Mouse (Mus musculus): ENCODE measurements at regions not wholly inside any gene's neighbourhood (a gene's known extent, or its start where the extent isn't known, plus 50 kb on each side); places are given as distances from the start of the nearest gene placed in this dataset.

DNA sequence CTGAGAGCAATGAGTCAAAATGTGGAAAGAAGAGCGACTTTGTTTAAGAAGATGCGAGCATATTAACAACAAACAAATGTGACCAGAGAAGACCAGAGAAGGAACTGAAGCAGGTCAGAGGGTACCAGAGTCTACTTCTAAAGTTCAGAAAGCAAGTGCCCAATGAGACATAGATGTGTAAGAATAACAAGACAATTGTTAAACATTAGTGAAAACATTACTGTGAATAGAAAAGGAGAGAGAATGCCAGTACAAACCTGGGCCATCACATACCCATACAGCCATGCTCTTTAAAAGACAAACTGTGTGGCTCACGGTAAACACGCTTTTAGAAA is 214.8 kb upstream of the Tbl1xr1 start:
- TF ChIP-seq POLR2A (IDR thresholded peaks at IDR 0.05; ENCODE audit: borderline replicate concordance, low read depth, low read length) (no peak), CTCF (IDR thresholded peaks at IDR 0.05; ENCODE audit: low read depth, low read length) (no peak)
- H3K27ac ChIP-seq (ENCODE audit: insufficient read depth, low read depth, low read length): no peak overlapping the region
- H3K4me3 ChIP-seq (ENCODE audit: insufficient read depth, low read length): no peak overlapping the region
- H3K4me1 ChIP-seq (ENCODE audit: control insufficient read depth, insufficient read depth, low read length): no peaks in the 10 kb centered on the region; the same call in 1 of the 2 replicates

DNA sequence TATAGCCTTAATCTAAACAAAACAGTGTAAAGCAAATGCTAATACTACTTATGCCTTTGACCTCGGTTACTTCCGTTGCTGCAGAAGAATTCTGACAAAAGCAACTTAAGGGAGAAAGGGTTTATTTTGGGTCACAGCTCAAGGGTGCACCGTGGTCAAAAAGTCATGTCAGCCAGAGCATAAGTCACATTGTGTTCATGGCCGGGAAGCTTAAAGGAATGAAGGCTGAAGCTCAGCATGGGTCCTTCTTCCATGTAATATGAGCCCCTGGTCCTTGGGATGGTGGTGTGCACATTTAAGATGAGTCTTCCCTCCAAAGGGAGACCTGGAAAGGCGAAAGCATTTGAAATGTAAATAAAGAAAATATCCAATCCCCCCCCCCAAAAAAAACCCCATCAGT is 212.1 kb upstream of the Tbl1xr1 start:
- Histone ChIP-seq H3K4me1 (ENCODE audit: control insufficient read depth, insufficient read depth, low read length) (no peaks in the 10 kb centered on the region; the same call in 1 of the 2 replicates), H3K27ac (ENCODE audit: insufficient read depth, low read depth, low read length) (no peak overlapping the region), H3K4me3 (ENCODE audit: insufficient read depth, low read length) (no peak overlapping the region)
- TF ChIP-seq CTCF (IDR thresholded peaks at IDR 0.05; ENCODE audit: low read depth, low read length) (no peak), POLR2A (IDR thresholded peaks at IDR 0.05; ENCODE audit: borderline replicate concordance, low read depth, low read length) (no peak)

DNA sequence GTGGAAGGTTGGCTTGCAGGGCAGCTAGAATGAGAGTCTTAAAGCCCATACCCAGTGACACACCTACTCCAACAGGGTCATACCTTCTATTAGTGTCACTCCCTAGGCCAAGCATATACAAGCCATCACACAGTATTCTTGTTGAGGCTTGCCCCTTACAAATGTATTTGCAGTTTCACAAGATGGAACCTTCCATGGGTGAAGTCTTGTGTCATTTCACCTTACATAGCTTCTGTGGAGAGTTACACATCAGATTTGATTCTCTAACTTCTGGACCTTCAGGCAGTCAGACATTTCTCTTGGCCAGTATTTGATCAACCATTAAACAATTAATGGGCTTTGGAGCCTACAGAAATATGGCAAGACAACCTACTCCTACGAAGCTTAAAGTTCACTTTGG is 210.6 kb upstream of the Tbl1xr1 start:
- TF ChIP-seq CTCF (IDR thresholded peaks at IDR 0.05; ENCODE audit: low read depth, low read length) (no peak), POLR2A (IDR thresholded peaks at IDR 0.05; ENCODE audit: borderline replicate concordance, low read depth, low read length) (no peak)
- Histone ChIP-seq H3K27ac (ENCODE audit: insufficient read depth, low read depth, low read length) (no peak overlapping the region), H3K4me3 (ENCODE audit: insufficient read depth, low read length) (no peak overlapping the region), H3K4me1 (ENCODE audit: control insufficient read depth, insufficient read depth, low read length) (no peaks in the 10 kb centered on the region; the same call in 1 of the 2 replicates)

DNA sequence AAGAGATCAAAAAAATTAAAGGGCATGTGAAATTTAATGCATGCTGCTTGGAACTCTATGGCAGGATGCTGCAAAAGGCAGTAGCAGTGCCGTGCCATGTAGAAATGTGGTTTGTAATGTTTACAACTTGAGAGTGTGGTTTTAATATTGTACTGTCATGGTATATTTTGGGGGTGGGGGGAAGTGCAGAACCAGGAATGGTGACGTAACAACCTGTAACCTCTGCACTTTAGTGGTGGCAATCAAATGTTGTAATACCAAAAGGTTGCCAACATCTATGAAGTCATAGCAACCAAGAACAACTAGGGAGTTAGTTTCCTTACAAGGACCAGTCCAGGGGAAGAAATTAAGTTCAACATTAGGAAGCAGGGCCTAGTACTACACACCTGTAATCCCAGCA is 198.1 kb upstream of the Tbl1xr1 start:
- TF ChIP-seq CTCF (IDR thresholded peaks at IDR 0.05; ENCODE audit: low read depth, low read length): no peak
- TF ChIP-seq POLR2A (IDR thresholded peaks at IDR 0.05; ENCODE audit: borderline replicate concordance, low read depth, low read length): no peak
- Histone ChIP-seq H3K4me3 (ENCODE audit: insufficient read depth, low read length) (no peak overlapping the region), H3K4me1 (ENCODE audit: control insufficient read depth, insufficient read depth, low read length) (peaks cover 6% of the 10 kb centered on the region), H3K27ac (ENCODE audit: insufficient read depth, low read depth, low read length) (no peak overlapping the region)

DNA sequence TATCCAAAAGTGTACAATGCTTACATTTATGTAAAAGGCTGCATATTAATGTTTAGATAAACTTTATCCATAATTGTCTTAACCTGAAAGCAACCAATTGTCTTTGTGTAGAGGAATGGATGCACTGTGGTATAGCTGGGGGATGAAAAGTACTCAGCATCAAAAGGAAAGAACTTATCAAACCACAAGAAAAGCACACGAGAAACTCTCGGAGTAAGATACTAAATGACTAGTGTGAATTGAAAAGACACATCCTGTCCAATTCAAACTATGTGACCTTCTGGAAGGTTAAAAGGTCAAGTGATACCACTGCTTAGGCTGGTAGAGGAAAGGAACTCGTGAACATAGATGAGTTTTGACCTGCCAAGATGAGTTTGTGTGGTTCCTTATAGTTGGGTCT is 192.2 kb upstream of the Tbl1xr1 start:
- Histone ChIP-seq H3K4me1 (ENCODE audit: control insufficient read depth, insufficient read depth, low read length) (no peaks in the 10 kb centered on the region), H3K27ac (ENCODE audit: insufficient read depth, low read depth, low read length) (no peak overlapping the region), H3K4me3 (ENCODE audit: insufficient read depth, low read length) (no peak overlapping the region)
- TF ChIP-seq CTCF (IDR thresholded peaks at IDR 0.05; ENCODE audit: low read depth, low read length): no peak
- no peak for TF ChIP-seq POLR2A (IDR thresholded peaks at IDR 0.05; ENCODE audit: borderline replicate concordance, low read depth, low read length)

DNA sequence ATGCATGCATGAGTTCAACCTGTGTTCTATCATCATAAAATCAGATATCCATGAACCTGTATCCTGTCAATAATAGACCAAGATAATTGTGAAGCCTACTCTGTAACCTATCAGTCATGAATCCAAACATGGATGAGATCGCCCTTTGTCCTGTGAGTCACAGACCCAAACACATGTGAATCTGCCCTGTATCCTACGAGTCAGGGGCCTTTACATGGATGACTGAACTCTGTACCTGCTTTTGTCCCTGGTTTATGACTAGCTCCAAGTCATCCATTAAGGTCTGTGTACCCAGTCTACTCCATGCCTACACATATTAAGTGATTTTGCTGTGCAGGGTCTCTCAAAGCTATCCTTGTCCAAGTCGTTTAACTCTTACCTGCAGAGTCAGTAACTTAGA is 187.7 kb upstream of the Tbl1xr1 start:
- no peaks in the 10 kb centered on the region for H3K4me1 ChIP-seq (ENCODE audit: control insufficient read depth, insufficient read depth, low read length)
- H3K4me3 ChIP-seq (ENCODE audit: insufficient read depth, low read length): no peak overlapping the region
- no peak for TF ChIP-seq CTCF (IDR thresholded peaks at IDR 0.05; ENCODE audit: low read depth, low read length)
- H3K27ac ChIP-seq (ENCODE audit: insufficient read depth, low read depth, low read length): no peak overlapping the region

DNA sequence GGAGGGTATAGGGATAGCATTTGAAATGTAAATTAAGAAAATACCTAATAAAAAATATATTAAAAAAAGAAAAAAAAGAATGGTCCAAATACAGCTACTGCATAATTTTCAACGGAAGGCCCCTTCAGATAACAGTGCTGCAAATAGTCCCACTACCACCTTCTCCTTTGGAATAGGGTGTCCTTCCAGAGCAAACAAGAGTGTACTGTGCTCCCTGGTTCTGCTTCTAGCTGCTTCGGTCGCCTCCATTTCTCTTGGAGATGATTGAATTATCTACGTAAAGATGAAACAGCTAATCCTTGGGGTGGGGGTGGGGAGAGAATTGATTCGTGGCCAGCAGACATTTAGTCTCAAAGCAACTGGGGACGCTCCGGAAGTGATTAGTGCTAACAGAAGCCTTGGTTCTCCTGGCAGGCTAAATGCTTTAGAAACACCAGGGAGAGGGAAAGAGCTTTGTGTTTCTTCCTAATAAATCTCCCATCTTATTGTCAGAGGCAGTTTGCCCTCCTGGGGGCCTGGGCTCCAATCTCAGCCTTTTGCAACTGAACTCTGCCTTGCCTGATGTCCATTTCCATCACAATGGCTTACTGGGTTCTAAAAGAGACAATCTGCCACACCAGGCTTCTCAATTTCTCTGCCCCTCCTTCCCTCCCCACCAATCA is 184.5 kb upstream of the Tbl1xr1 start:
- Histone ChIP-seq H3K27ac (ENCODE audit: insufficient read depth, low read depth, low read length) (no peak overlapping the region), H3K4me1 (ENCODE audit: control insufficient read depth, insufficient read depth, low read length) (no peaks in the 10 kb centered on the region), H3K4me3 (ENCODE audit: insufficient read depth, low read length) (no peak overlapping the region)
- TF ChIP-seq CTCF (IDR thresholded peaks at IDR 0.05; ENCODE audit: low read depth, low read length) (no peak), POLR2A (IDR thresholded peaks at IDR 0.05; ENCODE audit: borderline replicate concordance, low read depth, low read length) (no peak)

DNA sequence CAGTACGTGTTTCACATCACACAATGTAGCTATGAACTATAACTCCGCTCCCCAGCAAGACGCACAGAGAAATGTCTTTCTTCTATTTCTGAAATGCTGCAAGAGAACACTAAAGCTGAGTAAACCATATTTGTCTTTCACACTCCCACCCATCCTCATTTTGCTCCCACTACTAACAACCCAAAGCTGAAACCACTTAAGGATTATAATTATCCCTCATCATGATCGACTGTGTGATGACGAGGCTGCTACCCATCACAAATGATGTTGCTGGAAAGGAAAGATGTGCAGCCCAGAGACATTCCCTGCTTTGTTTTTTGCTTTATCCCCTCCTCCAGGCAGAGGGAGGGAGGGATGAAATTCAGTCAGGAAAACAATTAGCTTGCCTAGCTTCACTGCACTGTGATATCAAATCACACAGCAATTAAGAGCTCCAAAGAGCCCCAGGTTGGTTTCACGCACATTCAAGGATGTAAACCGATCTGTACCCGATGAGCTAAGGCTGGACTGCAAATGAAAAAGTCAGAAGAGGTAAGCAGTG is 183.5 kb upstream of the Tbl1xr1 start:
- Histone ChIP-seq H3K4me1 (ENCODE audit: control insufficient read depth, insufficient read depth, low read length) (no peaks in the 10 kb centered on the region), H3K4me3 (ENCODE audit: insufficient read depth, low read length) (no peak overlapping the region), H3K27ac (ENCODE audit: insufficient read depth, low read depth, low read length) (no peak overlapping the region)
- TF ChIP-seq POLR2A (IDR thresholded peaks at IDR 0.05; ENCODE audit: borderline replicate concordance, low read depth, low read length) (no peak), CTCF (IDR thresholded peaks at IDR 0.05; ENCODE audit: low read depth, low read length) (no peak)

DNA sequence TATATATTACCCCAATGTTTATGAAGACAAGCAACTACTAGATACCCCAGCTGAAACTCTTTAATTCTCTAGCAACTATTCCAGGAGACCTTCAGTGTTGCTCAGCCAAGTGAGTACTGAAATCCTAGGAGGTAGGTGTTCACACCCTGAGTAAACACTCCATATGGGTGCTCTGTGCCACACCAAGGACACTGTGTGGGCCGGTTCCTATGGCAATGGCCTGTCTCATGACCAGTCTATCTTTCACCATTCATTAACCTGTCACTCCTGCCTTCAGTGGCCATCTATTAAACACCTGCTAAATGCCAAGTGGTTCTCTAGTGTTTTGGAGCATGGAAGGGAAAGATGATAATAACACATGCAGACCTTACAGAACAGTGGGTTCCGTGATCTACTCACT is 180.9 kb upstream of the Tbl1xr1 start:
- no peaks in the 10 kb centered on the region for H3K4me1 ChIP-seq (ENCODE audit: control insufficient read depth, insufficient read depth, low read length)
- H3K27ac ChIP-seq (ENCODE audit: insufficient read depth, low read depth, low read length): no peak overlapping the region
- no peak overlapping the region for H3K4me3 ChIP-seq (ENCODE audit: insufficient read depth, low read length)
- TF ChIP-seq POLR2A (IDR thresholded peaks at IDR 0.05; ENCODE audit: borderline replicate concordance, low read depth, low read length) (no peak), CTCF (IDR thresholded peaks at IDR 0.05; ENCODE audit: low read depth, low read length) (no peak)

DNA sequence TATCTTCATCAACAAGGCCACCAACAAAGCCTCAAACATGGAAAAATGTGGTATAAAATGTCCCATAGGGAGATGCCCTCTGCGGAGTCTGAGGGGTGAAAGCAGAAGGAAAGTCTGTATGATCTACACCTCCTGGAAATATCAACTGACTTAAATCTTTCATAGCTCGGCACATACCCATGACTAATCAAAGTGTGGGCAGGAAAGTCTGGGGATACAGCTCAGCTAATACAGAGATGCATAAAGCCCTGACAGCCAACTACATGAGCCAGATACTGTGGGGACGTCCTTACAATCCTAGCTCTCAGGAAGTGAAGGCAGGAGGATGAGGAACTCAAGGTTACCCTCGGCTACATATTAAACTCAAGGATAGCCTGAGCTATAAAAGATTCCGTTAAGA is 178.2 kb upstream of the Tbl1xr1 start:
- no peaks in the 10 kb centered on the region for H3K4me1 ChIP-seq (ENCODE audit: control insufficient read depth, insufficient read depth, low read length)
- H3K27ac ChIP-seq (ENCODE audit: insufficient read depth, low read depth, low read length): no peak overlapping the region
- no peak overlapping the region for H3K4me3 ChIP-seq (ENCODE audit: insufficient read depth, low read length)
- no peak for TF ChIP-seq POLR2A (IDR thresholded peaks at IDR 0.05; ENCODE audit: borderline replicate concordance, low read depth, low read length)
- TF ChIP-seq CTCF (IDR thresholded peaks at IDR 0.05; ENCODE audit: low read depth, low read length): no peak
